Mouse (Mus musculus): ENCODE data around the gene 1700113H08Rik.

1700113H08Rik gene

DNA sequence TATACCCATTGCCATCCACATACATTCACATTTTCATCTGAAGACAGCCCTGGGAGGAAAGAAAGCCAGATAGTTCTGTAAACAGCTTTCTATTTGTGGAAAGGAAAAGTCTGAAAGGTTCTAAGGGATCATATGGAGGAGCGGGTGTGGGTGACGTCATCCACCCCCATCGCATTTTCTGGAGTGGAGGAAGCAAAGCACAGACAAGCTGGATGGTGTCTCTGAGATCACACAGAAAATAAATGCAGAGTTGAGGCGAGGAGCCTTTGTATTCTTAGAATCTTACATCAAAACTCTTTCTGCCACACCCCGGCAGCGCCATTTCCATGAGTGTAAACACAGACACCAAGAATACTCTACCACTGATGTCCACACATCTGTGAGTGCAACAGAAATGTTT is 26.4 kb downstream of the 1700113H08Rik start:
- no peak for DNase-seq

DNA sequence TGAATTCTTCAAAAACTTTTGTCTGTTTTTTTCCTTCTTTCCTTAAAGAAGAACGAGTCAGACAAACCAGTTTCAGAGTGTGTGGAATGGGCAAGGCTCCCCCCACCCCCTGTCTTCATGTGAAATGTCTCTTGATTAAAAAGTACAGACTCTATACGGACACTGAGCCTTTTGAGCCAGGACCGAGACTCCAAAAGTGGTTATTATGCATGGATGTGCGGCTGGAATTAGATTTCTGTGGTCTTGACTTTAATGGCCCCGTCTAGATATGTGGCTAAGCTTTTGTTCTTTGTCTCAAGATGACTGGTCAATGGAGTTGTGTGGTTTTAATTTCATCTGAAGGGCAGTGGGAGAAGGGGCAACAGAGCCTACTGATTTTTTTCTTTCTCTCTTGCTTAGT is 29.8 kb downstream of the 1700113H08Rik start:
- no peak for DNase-seq

DNA sequence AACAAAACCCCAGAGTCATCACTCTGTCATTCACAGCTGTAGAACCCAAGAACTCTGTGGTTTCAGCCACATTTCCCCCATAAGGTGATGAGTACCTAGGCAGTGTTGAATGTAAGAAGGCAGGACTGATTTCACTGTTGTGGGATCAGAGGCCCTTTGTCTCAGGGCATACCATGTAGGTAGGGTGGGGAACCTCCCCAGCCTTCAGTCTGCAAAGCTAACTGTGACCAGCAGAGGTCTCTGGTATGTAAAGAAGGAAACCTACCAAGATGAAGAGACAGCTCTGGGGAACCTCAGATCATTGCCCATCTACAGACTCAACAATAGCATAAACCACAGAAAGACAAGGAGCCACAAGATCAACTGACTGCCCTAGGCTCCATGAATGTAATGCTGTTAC is 36.4 kb downstream of the 1700113H08Rik start:
- DNase-seq, result no peak

DNA sequence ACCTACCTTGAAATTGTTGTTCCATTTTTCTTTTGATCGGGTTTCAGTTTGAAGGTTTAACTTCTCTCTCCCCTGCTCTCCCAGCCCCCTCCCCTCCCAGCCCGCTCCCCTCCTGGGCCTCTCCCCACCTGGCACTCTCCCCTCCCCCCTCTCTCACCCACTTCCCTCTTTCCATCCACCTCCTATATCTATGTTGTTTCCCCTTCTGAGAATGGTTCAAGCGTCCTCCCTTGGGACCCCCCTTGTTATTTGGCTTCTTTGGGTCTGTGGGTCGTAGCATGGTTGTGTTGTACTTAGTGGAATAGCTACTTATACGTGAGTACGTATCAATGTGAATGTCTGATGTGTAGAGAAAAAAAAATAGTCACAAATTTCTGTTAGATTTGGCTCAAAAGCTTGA is 40.9 kb downstream of the 1700113H08Rik start:
- no peak for DNase-seq

DNA sequence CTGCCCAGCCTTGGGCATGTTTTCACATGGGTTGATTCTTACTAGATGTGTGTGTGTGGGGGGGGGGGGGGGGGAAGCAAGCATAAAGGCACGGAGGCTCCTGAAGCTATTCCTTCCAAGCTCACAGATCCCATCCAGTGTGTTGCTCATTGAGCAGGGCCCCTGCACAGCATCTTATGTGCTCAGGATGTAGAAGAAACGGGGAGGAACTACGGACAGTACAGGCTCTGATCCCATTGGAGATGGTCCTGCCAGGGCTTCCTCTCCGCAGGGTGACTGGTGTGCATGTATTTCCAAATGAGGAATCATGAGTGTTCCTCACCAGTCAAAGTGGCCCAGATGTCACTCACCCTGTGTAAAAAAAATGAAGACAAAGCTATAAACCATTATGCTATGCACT is 42.8 kb downstream of the 1700113H08Rik start:
- DNase-seq, result no peak

DNA sequence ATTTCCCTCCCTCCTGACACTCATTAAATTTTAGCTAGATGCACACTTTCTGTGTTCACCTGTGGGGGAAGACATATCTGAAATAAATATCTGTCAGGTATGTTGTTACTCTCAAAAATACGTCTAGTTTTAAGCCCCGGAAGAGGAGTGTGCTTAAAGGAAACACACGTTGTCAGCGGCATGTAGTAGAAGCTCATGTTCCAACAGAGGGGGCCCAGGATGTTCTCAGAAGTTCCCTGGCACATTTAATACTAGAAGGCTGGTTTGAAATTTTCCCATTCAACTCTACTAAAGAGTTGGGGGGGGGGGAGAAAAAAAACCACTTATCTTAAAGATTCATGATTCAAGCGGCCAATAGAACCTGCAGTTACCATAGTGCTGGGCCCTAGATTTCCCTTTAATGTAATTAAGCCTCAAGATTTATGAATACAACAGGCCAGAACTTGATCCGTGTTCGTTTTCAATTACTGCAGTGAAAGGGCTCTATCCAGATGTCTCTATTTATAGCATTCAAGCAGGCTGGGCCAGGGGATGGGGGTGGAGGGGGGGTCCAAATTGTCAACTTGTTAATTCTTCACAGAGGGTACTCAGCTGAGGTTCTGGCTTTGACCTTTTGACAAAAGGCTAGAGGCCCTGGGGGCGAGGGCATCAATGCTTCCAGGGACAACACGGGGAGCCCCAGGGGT is 43.6 kb downstream of the 1700113H08Rik start:
- no peak for DNase-seq

DNA sequence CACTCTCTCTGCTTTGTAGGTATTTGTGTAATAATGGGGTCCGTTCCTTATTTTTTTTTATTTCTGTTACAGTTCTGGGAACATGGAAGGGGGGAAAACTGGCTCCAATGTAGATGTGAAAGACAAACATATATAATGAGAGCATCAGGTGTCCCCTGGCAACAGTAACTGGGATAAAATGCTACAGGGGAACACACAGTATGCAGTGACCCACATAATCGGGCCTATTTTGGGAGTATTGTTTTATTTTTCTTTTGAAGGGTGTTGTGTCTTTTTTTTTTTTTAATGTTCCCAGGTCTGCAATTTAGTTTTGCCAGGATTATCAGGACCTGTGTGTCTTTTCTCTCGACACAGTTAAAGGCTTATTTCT is 44.1 kb downstream of the 1700113H08Rik start:
- DNase-seq, result no peak

DNA sequence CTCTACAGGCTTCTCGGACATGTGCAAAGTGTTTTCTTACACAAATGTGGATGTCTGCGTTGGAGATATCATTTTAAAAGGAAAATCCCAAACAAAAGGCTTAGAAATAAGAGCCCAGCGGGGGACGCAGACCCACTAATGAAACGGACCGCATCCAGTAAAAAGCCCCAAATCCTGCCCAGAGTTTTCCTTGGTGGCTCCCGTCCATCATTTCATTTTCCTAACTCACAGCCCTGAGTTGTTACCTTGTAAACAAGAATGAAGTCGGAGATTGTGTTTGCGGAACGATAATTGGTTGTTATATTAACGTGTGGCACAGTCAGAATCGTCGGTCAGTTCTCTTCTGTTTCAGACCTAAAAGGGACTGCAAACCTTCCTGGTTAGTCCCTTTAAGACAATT is 44.6 kb downstream of the 1700113H08Rik start:
- DNase-seq, result no peak

DNA sequence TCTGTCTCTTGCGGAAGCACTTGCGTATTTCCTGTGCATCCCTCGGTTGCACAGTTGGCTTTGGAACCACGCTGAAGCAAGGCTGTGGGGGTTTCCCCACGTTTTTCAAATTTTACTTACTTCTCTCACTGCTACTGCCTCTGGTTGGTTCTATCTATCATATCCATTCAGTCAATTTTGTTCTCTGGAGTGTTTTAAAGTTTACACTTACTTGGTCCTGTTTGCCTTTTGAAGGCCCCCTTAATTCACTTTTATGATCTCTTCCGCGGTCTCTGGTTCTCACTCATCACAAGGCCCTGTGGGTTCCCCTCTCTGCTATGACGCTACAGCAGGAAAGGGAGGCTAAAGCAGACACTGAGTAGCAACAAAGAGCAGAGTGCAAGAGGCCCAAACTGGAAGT is 45.4 kb downstream of the 1700113H08Rik start:
- no peak for DNase-seq

DNA sequence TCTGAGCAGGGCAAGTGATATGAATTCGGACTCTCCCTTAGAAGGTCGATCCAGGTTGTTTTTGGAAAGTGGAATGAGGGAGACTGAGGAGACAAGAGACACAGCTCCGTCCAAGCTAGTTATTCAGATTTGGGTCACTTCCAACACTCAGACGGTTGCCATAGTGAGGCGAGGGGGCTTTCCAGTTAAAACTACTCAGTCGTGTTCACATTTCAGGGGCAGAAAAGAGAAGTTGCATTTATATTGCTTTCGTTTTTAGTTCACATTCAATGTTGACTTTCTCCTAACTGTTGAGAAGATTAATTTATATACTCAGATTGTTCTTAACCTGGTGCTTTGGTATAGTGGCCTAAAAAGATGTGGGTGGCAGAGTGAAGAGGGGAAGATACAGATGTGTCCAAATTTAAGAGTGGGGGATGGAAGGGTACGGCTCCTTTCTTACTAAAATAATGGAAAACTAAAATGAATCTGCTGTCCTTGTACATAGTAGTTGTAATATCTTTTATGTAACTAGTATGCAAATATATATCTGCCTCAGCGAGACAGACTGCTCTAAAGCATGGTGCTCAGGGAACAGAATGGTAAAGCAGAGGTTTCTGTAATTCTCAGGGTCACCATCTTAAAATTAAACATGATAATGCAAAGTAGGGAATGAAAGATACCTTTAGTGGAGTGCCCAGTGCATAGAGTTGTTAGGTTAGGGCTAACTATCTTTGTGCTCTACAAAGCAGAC is 49.9 kb downstream of the 1700113H08Rik start:
- no peak for DNase-seq

DNA sequence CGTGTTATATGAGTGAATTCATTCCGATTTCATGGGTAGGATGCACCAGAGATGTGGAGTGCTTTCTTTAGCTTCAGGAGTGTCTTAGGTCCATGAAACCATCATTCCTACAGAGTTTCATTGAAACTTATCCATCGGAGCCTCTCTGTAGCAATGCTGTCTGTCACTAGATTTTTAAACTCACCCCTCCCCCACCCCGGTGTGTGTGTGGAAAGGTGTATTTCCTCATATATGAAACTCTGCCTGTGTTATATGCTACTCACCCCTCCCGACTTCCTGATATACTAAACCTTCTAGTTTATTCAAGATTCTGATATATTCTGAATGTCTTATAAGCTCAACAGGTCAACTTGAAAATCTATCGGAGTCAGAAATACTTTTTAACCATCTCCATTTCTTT is 50.5 kb downstream of the 1700113H08Rik start:
- DNase-seq, result no peak

DNA sequence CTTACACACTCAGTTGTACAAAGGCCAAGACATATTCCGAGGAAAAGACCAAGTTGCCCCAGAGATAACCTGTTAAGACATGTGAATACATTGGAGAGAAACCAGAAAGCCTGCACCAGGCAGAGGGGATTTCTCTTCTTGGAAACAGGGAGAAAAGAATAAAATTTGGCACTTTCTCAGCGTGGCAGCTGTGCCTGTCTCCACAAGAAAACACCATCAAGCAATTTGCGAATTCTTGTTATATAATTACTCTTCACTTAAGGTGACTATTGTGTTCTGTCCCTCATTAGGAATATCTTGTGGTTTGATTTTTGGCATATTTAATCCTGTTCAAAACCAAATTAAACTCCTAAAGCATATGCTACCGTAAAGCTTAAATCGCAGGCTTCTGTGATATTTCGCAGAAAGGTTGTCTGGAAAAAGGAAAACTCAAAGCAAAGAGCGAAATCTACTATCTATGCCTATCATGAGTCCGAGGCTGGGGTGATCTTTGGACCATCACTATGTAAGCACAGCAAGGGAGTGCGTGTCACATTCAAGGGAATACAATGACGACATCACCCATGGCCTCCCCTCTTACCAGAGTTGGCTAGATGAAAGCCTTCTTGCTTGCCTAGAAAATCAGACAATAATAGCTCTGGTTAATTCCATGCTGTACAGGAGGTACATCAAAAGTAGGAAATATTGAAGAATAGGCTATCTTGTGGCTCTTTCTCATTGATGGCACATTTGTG is 51.4 kb downstream of the 1700113H08Rik start:
- no peak for DNase-seq

DNA sequence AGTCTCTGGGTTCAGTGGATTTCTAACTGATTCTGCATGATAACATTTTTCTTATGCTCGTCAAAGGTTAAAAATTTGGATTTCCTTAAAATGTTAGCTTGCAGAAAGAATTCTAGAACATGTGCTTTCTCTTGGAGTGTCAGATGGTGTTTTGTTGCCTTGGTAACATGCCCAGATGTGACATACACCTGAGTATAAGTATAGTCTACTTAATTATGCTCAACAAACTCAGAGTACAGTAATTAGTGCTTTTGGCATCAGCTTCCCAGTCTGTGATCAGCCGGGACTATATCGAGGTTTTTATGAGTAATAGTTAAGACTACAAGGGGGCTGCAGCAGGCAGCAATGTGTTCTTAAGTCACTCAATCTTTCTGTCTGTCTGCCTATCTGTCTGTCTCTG is 53.1 kb downstream of the 1700113H08Rik start:
- DNase-seq, result no peak

DNA sequence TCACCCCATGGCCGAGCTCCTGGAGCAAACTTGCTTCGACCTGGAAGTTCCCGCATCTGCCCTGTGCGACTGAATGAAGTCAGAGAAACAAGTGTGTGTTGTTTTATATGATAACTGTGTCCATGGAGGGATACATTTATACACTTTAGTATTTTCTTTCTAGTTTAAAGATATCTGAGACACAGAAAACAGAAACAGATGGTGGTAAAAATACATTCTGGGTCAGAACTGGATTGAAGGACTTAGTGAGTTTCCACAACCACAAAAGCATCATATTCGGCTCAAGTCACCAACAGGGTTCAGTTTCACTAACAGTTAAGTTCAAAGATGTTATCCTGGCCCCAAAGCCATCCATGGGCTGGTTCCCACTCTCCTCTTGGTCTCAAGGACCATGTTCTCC is 67.2 kb downstream of the 1700113H08Rik start:
- no peak for DNase-seq

DNA sequence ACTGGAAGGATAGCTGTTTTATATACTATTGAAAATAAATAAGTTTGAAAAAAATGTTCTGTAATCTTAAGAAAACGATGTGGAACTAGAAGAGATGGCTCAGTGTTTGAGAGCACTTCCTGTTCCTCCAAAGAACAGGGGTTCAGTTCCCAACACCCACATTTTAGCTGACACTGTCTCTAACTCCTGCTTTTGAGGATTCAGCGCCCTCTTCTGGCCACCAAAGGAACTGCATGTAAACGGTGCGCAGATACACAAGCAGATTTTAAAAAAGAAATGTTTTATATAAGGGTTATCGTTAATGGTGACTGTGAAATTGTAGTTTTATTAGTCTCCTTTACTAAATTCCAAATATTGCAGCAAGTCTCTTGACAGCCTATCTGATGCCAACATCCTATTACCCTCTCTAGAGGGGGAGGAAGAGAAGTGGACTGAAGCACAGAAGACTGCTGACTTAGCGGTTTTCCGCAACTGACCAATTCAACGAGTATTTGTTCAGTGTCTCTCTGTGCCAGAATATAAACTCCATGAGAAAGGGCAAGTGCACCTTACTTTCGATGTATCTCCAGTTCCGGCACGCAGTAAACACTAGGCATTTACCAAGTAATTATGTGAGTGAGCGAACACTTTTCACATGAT is 68.5 kb downstream of the 1700113H08Rik start:
- DNase-seq, result no peak

DNA sequence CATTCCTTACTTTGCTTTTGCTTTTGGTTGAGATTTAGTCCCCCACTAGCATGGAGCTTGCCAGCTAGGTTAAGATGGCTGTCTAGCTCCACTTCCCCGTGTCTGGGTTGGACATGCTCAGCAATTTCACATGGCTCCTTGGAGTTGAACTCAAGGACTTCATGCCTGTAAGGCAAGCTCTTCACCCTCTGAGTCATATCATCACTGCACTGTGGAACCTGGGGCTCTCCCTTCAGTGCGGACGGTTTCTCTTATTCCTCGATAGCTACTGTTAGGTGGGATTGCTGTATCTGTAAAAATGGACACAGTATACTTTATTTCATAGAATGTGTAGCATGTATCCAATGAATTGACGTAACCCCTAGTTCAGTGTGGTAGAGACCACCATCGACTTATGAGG is 93.2 kb downstream of the 1700113H08Rik start:
- no peak for DNase-seq

DNA sequence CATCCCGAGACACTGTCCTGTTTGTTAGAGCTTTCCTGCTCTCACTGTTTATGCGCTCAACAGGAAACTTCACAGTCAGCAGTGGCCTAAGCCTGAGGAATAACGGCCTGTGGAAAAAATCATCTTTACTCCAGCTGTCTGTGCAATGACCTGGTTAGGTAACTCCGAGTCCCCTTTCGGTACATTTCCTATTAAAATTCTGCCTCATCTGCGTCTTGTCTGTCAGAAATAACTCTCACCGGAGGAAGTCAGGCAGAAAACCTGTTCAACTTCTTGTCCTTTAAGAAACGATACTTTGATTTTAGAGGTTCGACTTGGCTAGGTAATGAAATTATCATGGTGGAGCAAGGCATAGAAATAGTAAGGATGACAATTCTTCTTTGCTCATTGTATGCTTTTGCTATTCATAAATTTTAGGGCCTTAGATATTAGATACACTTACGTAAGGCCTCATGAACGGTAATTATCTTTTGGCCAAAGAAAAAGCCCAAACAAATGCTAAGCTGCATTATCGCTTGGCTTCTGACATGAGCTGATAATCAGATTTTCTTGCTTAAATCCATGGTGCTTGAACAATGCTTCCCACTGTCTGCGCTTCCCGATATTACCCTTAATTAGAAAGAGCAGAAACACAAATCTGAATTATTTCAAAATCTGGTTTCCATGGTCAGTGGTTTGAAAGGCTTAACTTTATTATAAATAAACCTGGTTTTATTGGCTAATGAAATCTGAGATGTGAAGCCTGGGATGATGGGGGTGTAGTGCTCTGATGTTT is 96.1 kb downstream of the 1700113H08Rik start:
- DNase-seq, result no peak

DNA sequence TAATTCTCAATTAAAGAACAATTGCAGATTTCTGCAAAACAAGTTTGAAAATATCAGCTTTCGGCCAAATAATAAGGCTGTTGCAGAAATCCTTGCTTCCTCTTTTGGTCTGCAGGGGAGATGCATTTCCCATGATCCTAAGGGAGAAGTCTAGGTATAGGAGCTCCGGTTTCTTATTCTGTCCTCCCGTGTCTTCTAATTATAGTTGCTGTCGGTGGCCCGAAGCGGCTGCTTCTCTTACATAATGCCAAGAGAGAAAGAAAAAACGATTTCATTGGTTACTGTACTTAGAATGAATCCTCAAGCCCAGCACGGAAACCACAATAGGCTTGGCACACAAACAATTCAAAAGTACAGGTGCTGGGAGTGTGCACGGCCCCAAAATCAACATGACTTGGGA is 101.9 kb downstream of the 1700113H08Rik start:
- no peak for DNase-seq

DNA sequence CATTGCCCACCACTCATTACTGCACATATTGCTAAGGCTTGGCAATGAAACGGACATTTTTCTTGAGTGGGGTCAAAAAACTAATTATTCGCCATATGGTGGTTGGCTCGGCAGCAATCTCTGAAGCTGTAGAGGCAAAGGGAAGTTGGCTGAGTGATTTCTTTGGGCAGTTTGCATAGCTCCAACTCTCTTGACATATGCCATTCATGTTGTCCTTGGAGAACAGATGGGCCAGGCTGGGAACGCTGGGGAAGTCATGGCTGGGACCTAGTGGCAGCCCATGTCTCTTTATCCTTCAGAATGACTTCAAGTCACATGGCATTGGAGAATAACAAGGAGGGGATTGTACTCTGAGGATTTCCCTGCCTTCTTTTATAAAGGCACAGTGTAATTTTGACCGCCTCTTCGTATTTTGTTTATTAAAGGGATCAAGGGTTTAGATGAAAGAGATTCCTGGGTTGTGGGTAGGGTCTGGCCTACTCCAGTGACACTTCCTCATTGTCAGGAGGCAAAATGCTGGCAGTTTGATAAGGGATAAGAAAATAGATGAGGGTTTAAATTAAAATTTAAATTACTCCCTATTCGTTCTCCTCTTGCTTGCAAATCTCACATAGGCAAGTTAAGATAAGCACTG is 138.4 kb downstream of the 1700113H08Rik start:
- DNase-seq, result no peak

DNA sequence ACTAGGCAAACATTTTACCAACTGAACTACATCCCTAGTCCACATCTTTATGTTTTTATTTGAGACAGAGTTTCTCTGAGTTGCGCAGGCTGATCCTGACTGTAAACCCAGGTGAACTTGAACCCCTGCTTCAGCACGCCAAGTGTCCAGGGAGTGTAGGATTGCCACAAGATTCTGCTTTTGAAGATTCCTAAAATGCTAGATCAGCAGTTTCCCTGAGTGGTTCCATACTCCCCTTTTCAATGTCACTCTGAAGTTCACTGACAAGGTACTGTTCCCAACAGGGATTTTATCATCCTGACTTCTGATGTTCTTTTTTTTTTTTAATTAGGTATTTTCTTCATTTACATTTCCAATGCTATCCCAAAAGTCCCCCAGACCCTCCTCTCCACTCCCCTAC is 140.9 kb downstream of the 1700113H08Rik start:
- no peak for DNase-seq

DNA sequence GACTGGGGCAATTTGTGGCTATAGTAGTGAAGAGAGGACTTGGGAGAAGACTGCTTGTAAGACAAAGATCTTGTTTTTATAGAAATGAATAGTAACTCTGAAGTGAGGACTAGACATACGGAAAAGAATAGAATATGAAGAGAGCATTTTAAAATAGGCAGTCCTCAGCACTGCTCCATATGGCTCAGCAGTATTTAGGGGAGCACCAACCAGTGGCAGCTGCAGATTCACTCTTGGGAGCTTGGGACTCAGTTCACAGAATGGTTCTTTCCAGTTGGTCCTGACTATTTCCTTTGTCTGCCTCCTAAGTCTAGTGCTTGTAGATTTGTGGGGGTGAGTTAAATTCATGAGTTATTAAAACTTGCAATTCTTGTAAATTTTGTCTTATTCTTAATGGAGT is 151.6 kb downstream of the 1700113H08Rik start:
- no peak for DNase-seq

DNA sequence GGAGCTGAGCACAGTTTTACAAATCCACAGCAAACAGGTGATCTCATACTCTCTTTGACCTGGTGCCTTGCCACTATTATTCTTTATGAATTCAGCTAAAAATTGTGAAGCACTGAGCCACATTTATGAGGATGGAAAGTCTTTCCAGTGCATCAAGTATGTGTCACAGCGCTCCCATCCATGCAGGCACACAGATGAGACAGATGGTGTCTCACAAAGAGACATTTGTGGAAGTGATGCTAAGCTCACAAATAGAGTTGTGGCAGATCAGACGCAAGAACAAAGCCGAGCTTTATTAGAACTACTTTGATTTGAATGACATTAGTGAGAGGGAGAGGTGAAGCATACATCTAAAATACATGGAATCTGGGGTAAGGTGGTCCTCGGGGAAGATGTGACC is 153.2 kb downstream of the 1700113H08Rik start:
- DNase-seq, result no peak

Measured in cerebellum, adult 11 months (tissue).